Mouse (Mus musculus) ES-Bruce4 (cell line): ENCODE results near the gene Siae.

Experiments used
- CTCF ChIP-seq: IDR thresholded peaks from one replicate; pipeline ENCODE4 v1.8.1; 2011; ENCODE audit warnings: low read depth, low read length
- EP300 ChIP-seq: IDR thresholded peaks from 2 replicates; pipeline ENCODE4 v1.6.1; 2011; ENCODE audit warnings: low read depth, low read length; ENCODE audit not compliant: insufficient read depth
- POLR2A ChIP-seq: IDR thresholded peaks from one replicate; pipeline ENCODE4 v1.8.1; 2011; ENCODE audit warnings: low read length; ENCODE audit not compliant: insufficient read depth

- TF ChIP-seq CTCF = no peak
- no peak for TF ChIP-seq POLR2A
- no peak for TF ChIP-seq EP300
Observed at GRCm38 (mm10) chr9:37629941-37630340, 74.4 kb downstream of the Siae start.
